Comparison of ENCODE assay signal across 8 mouse cellular contexts in the genomic region with DNA sequence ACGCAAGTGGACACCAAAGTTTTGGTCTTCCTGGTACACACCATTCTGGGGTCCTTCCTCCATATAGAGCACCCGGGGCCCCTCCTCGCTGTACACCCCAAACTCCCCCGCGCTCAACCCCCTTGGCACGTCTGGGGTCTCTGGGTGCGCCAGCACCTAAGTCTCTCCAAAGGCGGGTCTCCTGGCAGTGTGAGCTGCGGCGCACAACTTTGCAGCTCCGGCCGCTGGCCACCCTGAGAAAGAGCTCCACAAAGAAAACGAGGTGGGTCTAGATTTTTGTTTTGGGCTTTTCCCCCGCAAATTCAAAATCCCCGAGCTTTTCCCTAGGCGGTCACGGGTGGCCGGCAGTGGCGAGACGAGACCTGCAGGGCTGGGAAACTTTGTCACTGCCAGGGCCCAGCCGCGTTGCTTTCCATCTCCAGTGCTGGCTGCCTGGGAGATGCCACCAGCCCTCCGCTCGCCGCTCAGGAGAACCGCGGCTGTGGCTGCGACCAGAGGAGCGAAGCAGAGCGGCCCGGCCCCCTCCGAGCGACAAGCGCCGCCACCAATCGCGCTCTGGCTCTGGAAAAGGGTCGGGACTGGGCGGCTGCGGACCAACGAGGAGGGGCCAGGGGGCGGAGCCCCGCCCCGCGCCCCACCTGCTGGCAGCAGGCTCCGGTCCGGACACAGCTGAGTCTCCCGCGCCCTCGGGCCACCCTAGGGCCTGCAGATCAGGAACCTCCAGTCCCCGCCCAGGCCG. TPM values are rescaled to one million over a fixed set of nuclear protein-coding genes. Genes with fewer than 3 reads are reported as not detected.
DNase-seq lines count a peak whose midpoint lies in the region; ATAC-seq and TF ChIP-seq lines count a peak whose summit lies in the region.

Gene Galnt18 (minus strand): TSS at position 474 of the 739 bp plus-strand sequence.

- no peak for TF ChIP-seq CTCF in E14TG2a.4 (conservative IDR thresholded peaks at IDR 0.05; ENCODE audit: low read length)
- no peak for TF ChIP-seq CTCF in cerebellum, adult 2 months (IDR thresholded peaks at IDR 0.05; ENCODE audit: borderline replicate concordance, insufficient read depth, low read depth, low read length)
- TF ChIP-seq CTCF in liver, embryonic 14.5 days (IDR thresholded peaks at IDR 0.05; ENCODE audit: low read depth), result no peak

- no peak for TF ChIP-seq EP300 in liver, embryonic 14.5 days (IDR thresholded peaks at IDR 0.05; ENCODE audit: low read depth)

- H3K4me1 ChIP-seq in E14TG2a.4 (replicated peaks; ENCODE audit: low read depth, low read length), result peaks cover 8% of the 10 kb centered on the region
- no peaks in the 10 kb centered on the region; the same call in none of the 2 replicates for H3K4me1 ChIP-seq in cerebellum, adult 2 months (ENCODE audit: control insufficient read depth, insufficient read depth, low read length)
- H3K4me1 ChIP-seq in liver, embryonic 14.5 days (replicated peaks; ENCODE audit: control insufficient read depth in 2 of 2, insufficient read depth in 2 of 2, low read length in 1 of 2), result no peaks in the 10 kb centered on the region
- no peaks in the 10 kb centered on the region for H3K4me1 ChIP-seq in neural tube, embryonic 14.5 days (ENCODE audit: control insufficient read depth, insufficient read depth, low read length)

- no peak within 1 kb of the TSS for H3K27ac ChIP-seq in cerebellum, adult 2 months (ENCODE audit: insufficient read depth, low read length)
- no peak within 1 kb of the TSS for H3K27ac ChIP-seq in liver, embryonic 14.5 days
- H3K27ac ChIP-seq in neural tube, embryonic 14.5 days (ENCODE audit: low read depth, low read length), result no peak within 1 kb of the TSS

- peaks cover 59% of the 10 kb centered on the region for H3K27me3 ChIP-seq in E14TG2a.4 (ENCODE audit: insufficient read depth, low read length)
- no peaks in the 10 kb centered on the region for H3K27me3 ChIP-seq in cerebellum, adult 2 months (ENCODE audit: control insufficient read depth, insufficient read depth, low read length)
- H3K27me3 ChIP-seq in liver, embryonic 14.5 days (ENCODE audit: control insufficient read depth, insufficient read depth, low read length), result peaks cover 17% of the 10 kb centered on the region
- H3K27me3 ChIP-seq in neural tube, embryonic 14.5 days (ENCODE audit: control insufficient read depth, insufficient read depth, low read length), result no peaks in the 10 kb centered on the region

- peak within 1 kb of the TSS; percentile 56 for H3K4me2 ChIP-seq in liver, embryonic 14.5 days (ENCODE audit: low read depth)
- H3K4me2 ChIP-seq in neural tube, embryonic 14.5 days (ENCODE audit: low read depth, low read length), result peak within 1 kb of the TSS; percentile 91

- TF ChIP-seq POLR2A in cerebellum, adult 2 months (IDR thresholded peaks at IDR 0.05; ENCODE audit: borderline replicate concordance, insufficient read depth, low read length), result peak; percentile 68

- DNase-seq in cerebellum, adult 2 months, result peak; percentile 92 to 96
- DNase-seq in forelimb bud, embryonic 11.5 days (ENCODE audit: low read depth, low spot score), result peak; percentile 87
- peak; percentile 92 for DNase-seq in heart, postnatal 25 days (ENCODE audit: low spot score)
- DNase-seq in large intestine, adult 2 months (ENCODE audit: low read depth, low spot score), result peak; percentile 36
- DNase-seq in liver, embryonic 14.5 days (ENCODE audit: low read depth in 3 of 3, low spot score in 3 of 3), result peak; percentile 13 to 26 (median 17)
- DNase-seq in thymus, adult 18-20 months, result peak; percentile 13 to 17

- peak within 1 kb of the TSS; percentile 79 for H3K4me3 ChIP-seq in E14TG2a.4 (replicated peaks; ENCODE audit: low read length)
- peak within 1 kb of the TSS; percentile 77 for H3K4me3 ChIP-seq in cerebellum, adult 2 months (replicated peaks; ENCODE audit: insufficient read depth, low read depth, low read length)
- H3K4me3 ChIP-seq in liver, embryonic 14.5 days (ENCODE audit: insufficient read depth in 1 of 2, low read depth in 2 of 2, low read length in 2 of 2), result peak within 1 kb of the TSS; percentile 20 to 36
- peak within 1 kb of the TSS; percentile 49 for H3K4me3 ChIP-seq in neural tube, embryonic 14.5 days (ENCODE audit: low read depth, low read length)

- no peaks in the 10 kb centered on the region for H3K9me3 ChIP-seq in E14TG2a.4 (ENCODE audit: low read length)
- H3K9me3 ChIP-seq in liver, embryonic 14.5 days (ENCODE audit: control insufficient read depth, low read length), result no peaks in the 10 kb centered on the region
- no peaks in the 10 kb centered on the region for H3K9me3 ChIP-seq in neural tube, embryonic 14.5 days (ENCODE audit: control insufficient read depth, low read length)

- no peak within 1 kb of the TSS for H3K9ac ChIP-seq in liver, embryonic 14.5 days (replicated peaks)
- peak within 1 kb of the TSS; percentile 46 for H3K9ac ChIP-seq in neural tube, embryonic 14.5 days (replicated peaks; ENCODE audit: low read depth, low read length)

- H3K36me3 ChIP-seq in E14TG2a.4 (ENCODE audit: insufficient read depth, low read length), result no peaks in the 10 kb centered on the region
- H3K36me3 ChIP-seq in liver, embryonic 14.5 days (replicated peaks; ENCODE audit: control insufficient read depth, insufficient read depth, low read depth), result no peaks in the 10 kb centered on the region
- no peaks in the 10 kb centered on the region for H3K36me3 ChIP-seq in neural tube, embryonic 14.5 days (ENCODE audit: control insufficient read depth, insufficient read depth, low read length)

- peak; percentile 80 for ATAC-seq in liver, embryonic 14.5 days (ENCODE audit: insufficient read depth)
- ATAC-seq in neural tube, embryonic 14.5 days (ENCODE audit: low read depth), result peak; percentile 98

- WGBS in cerebellum, adult 2 months, result under 1% methylated on average over 52 of the region's 52 CpGs
- 1% methylated on average over 51 of the region's 52 CpGs for WGBS in large intestine, adult 2 months
- under 1% methylated on average over 52 of the region's 52 CpGs for WGBS in liver, embryonic 14.5 days (ENCODE audit: insufficient replicate concordance)
- WGBS in neural tube, embryonic 14.5 days, result 1% methylated on average over 45 of the region's 52 CpGs

- intact Hi-C loops in heart, postnatal 25 days (cut with DNase I), result loop anchor here (2.0 to 10.0 kb wide), 5 partner anchors 59 to 595 kb away; no protein-coding TSS in a partner anchor

RNA-seq across cellular contexts. Expression of gene Galnt18, which starts in this region (rescaled TPM):
- 21.9 and 25.3 TPM in 2 replicates for polyA plus RNA-seq in cerebellum, adult 2 months (2012; rRNA removed)
- total RNA-seq in heart, postnatal 25 days (2021), result 10 to 100 TPM; 13.8 to 14.3 TPM
- 3.5 and 4.1 TPM in 2 replicates for polyA plus RNA-seq in large intestine, adult 2 months (2012; rRNA removed)
- 1.0 and 1.1 TPM in 2 replicates for polyA plus RNA-seq in liver, embryonic 14.5 days (2012; rRNA removed)
- polyA plus RNA-seq in liver, embryonic 14.5 days (2014; fragmentation: Nextera tagmentation; extraction: Ambion mirVana), result 0.85 and 1.0 TPM in 2 replicates
- polyA plus RNA-seq in neural tube, embryonic 14.5 days (2014; fragmentation: Nextera tagmentation; extraction: Ambion mirVana), result 10.6 and 12.7 TPM in 2 replicates

Comparison
In these comparisons a context has a peak if more than half of its experiments do, and no peak if none do; other contexts are left out.
1. H3K4me3 ChIP-seq: peak in every context shown above with its lines; median percentile 79 in E14TG2a.4; 77 in cerebellum, adult 2 months; 49 in neural tube, embryonic 14.5 days; 28 in liver, embryonic 14.5 days.
2. DNase-seq: peak in every context shown above with its lines; median percentile 94 in cerebellum, adult 2 months; 92 in heart, postnatal 25 days; 87 in forelimb bud, embryonic 11.5 days; 36 in large intestine, adult 2 months; 17 in liver, embryonic 14.5 days; 15 in thymus, adult 18-20 months.